Mouse (Mus musculus): ENCODE measurements at regions not wholly inside any gene's neighbourhood (a gene's known extent, or its start where the extent isn't known, plus 50 kb on each side); places are given as distances from the start of the nearest gene placed in this dataset.

DNA sequence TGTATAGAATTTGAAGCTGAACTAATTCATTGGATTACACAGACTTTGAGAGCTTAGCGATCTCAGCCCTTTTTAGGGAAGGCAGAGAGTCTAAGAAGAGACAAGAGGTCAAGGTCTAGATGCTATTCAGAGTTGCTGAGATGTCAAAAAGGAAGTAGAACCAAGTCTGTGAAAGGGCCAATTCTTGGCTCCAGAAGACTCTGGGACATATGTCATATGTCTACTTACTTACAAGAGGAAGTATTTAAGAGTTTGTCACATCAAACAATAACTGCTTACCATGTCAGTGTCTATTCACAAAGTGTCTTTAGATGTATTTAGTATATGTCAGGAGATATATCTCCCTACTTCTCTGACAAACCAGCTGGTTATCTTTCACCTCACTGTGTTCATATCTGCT lies 607.4 kb upstream of the Fam92a start:
- no peak for TF ChIP-seq CTCF (IDR thresholded peaks at IDR 0.05; ENCODE audit: low read depth, low read length)
- TF ChIP-seq TAL1 (conservative IDR thresholded peaks at IDR 0.05; ENCODE audit: low read depth, low read length) = no peak
- no peak for TF ChIP-seq GATA1 (IDR thresholded peaks at IDR 0.05; ENCODE audit: borderline replicate concordance, low read length)
